Mouse (Mus musculus) MEL (cell line): ENCODE data around the gene Hmox1. TPM values are rescaled to one million over a fixed set of nuclear protein-coding genes. Genes with fewer than 3 reads are reported as not detected.

Experiments
- DNase-seq: peaks from one replicate; pipeline ENCODE4 v3.0.0; 2011; ENCODE audit warnings: low read depth, low spot score
- H3K27ac ChIP-seq: 2 replicates; pipeline ENCODE4 v1.5.1; 2012; ENCODE audit warnings: low read depth, mild to moderate bottlenecking, control low read depth, low read length, moderate library complexity; ENCODE audit not compliant: control insufficient read depth
- H3K27me3 ChIP-seq, 2 experiments: fragments of 150-350 bp in 1 of 2; sonication (generic) in 1 of 2; 2 replicates each; pipeline ENCODE4 v1.6.1; 2012; ENCODE audit warnings: low read length in 2 of 2, mild to moderate bottlenecking in 2 of 2, improper control_type of control experiment in 1 of 2, moderate library complexity in 1 of 2; ENCODE audit not compliant: insufficient read depth in 2 of 2, control insufficient read depth in 1 of 2
- H3K36me3 ChIP-seq, 2 experiments: 2 replicates each; pipeline ENCODE4 v1.6.1; 2012 to 2014; ENCODE audit warnings: low read length in 2 of 2, improper control_type of control experiment in 1 of 2, inconsistent platforms in 1 of 2, mild to moderate bottlenecking in 1 of 2; ENCODE audit not compliant: insufficient read depth in 2 of 2, control insufficient read depth in 1 of 2
- H3K4me1 ChIP-seq, 2 experiments: fragments of 150-350 bp in 1 of 2; sonication (generic) in 1 of 2; 2 replicates each; pipeline ENCODE4 v1.6.1; 2012; ENCODE audit warnings: low read length in 2 of 2, improper control_type of control experiment in 1 of 2, mild to moderate bottlenecking in 1 of 2; ENCODE audit not compliant: insufficient read depth in 2 of 2, control insufficient read depth in 1 of 2
- H3K4me3 ChIP-seq, 2 experiments: fragments of 150-350 bp in 1 of 2; sonication (generic) in 1 of 2; 2 replicates each; pipeline ENCODE4 v1.5.1; 2012; ENCODE audit warnings: low read depth in 2 of 2, low read length in 2 of 2, mild to moderate bottlenecking in 2 of 2, moderate library complexity in 2 of 2, control low read depth in 1 of 2, improper control_type of control experiment in 1 of 2; ENCODE audit not compliant: control insufficient read depth in 1 of 2, insufficient read depth in 1 of 2
- H3K79me2 ChIP-seq: 2 replicates; pipeline ENCODE4 v1.6.1; 2012; ENCODE audit warnings: mild to moderate bottlenecking, low read length, moderate library complexity; ENCODE audit not compliant: control insufficient read depth, poor library complexity, insufficient read depth
- H3K9ac ChIP-seq: 2 replicates; pipeline ENCODE4 v1.6.1; 2012; ENCODE audit warnings: low read depth, mild to moderate bottlenecking, control low read depth, low read length, moderate library complexity; ENCODE audit not compliant: control insufficient read depth, poor library complexity, severe bottlenecking
- H3K9me3 ChIP-seq: fragments of 150-350 bp; sonication (generic); replicated peaks from 2 replicates; pipeline ENCODE4 v1.6.1; 2012; ENCODE audit warnings: mild to moderate bottlenecking, low read length, improper control_type of control experiment, moderate library complexity; ENCODE audit not compliant: insufficient read depth
- BHLHE40 ChIP-seq: IDR thresholded peaks from 2 replicates; pipeline ENCODE4 v1.6.1; 2012; ENCODE audit warnings: low read depth, mild to moderate bottlenecking, inconsistent platforms, low read length, improper control_type of control experiment, borderline replicate concordance
- CHD1 ChIP-seq: IDR thresholded peaks from 2 replicates; pipeline ENCODE4 v1.6.1; 2012; ENCODE audit warnings: low read depth, mild to moderate bottlenecking, inconsistent platforms, low read length, improper control_type of control experiment
- CTCF ChIP-seq, 3 experiments: IDR thresholded peaks in 2 of 3; conservative IDR thresholded peaks in 1 of 3; 2 replicates each; pipeline ENCODE4 v1.5.1; 2011 to 2012; ENCODE audit warnings: low read length in 3 of 3, low read depth in 2 of 3, mild to moderate bottlenecking in 2 of 3, improper control_type of control experiment in 1 of 3, inconsistent platforms in 1 of 3, mixed read lengths in 1 of 3, moderate library complexity in 1 of 3; ENCODE audit not compliant: control insufficient read depth in 1 of 3, insufficient read depth in 1 of 3, poor library complexity in 1 of 3, severe bottlenecking in 1 of 3
- ETS1 ChIP-seq: IDR thresholded peaks from 2 replicates; pipeline ENCODE4 v1.6.1; 2012; ENCODE audit warnings: low read depth, mild to moderate bottlenecking, inconsistent platforms, low read length, improper control_type of control experiment, moderate library complexity
- HCFC1 ChIP-seq: IDR thresholded peaks from 2 replicates; pipeline ENCODE4 v1.6.1; 2012; ENCODE audit warnings: low read depth, mild to moderate bottlenecking, inconsistent platforms, low read length, improper control_type of control experiment, moderate library complexity
- JUND ChIP-seq: IDR thresholded peaks from 2 replicates; pipeline ENCODE4 v1.6.1; 2011; ENCODE audit warnings: low read depth, mild to moderate bottlenecking, improper control_type of control experiment, low read length
- KAT2A ChIP-seq: conservative IDR thresholded peaks from 2 replicates; pipeline ENCODE4 v1.6.1; 2012; ENCODE audit warnings: low read depth, low read length, improper control_type of control experiment, inconsistent platforms
- MAFK ChIP-seq: IDR thresholded peaks from 2 replicates; pipeline ENCODE4 v1.6.1; 2011; ENCODE audit warnings: low read depth, mild to moderate bottlenecking, low read length, improper control_type of control experiment, borderline replicate concordance
- MEF2A ChIP-seq: IDR thresholded peaks from 2 replicates; pipeline ENCODE4 v1.6.1; 2014; ENCODE audit warnings: low read depth, mild to moderate bottlenecking, inconsistent platforms, low read length, improper control_type of control experiment; ENCODE audit not compliant: poor library complexity, insufficient replicate concordance, severe bottlenecking; ENCODE audit errors: extremely low read depth
- MXI1 ChIP-seq: IDR thresholded peaks from 2 replicates; pipeline ENCODE4 v1.6.1; 2011; ENCODE audit warnings: mild to moderate bottlenecking, low read depth, low read length, improper control_type of control experiment
- MYB ChIP-seq: IDR thresholded peaks from 2 replicates; pipeline ENCODE4 v1.6.1; 2011; ENCODE audit warnings: mild to moderate bottlenecking, low read depth, low read length, improper control_type of control experiment
- MYC ChIP-seq: IDR thresholded peaks from 2 replicates; pipeline ENCODE4 v1.6.1; 2011; ENCODE audit warnings: low read depth, mild to moderate bottlenecking, low read length, improper control_type of control experiment, moderate library complexity
- NELFE ChIP-seq: IDR thresholded peaks from 2 replicates; pipeline ENCODE4 v1.6.1; 2011; ENCODE audit warnings: low read depth, low read length, improper control_type of control experiment
- POLR2A ChIP-seq, 2 experiments: IDR thresholded peaks; 2 replicates each; pipeline ENCODE4 v1.6.1; 2011 to 2012; ENCODE audit warnings: low read length in 2 of 2, mild to moderate bottlenecking in 2 of 2, control low read depth in 1 of 2, improper control_type of control experiment in 1 of 2, low read depth in 1 of 2, moderate library complexity in 1 of 2; ENCODE audit not compliant: control insufficient read depth in 1 of 2, insufficient read depth in 1 of 2, poor library complexity in 1 of 2
- POLR2AphosphoS5 ChIP-seq: IDR thresholded peaks from 2 replicates; pipeline ENCODE4 v1.6.1; 2012; ENCODE audit warnings: low read depth, borderline replicate concordance, mild to moderate bottlenecking, inconsistent platforms, low read length, moderate library complexity, mixed read lengths
- RAD21 ChIP-seq: IDR thresholded peaks from 2 replicates; pipeline ENCODE4 v1.6.1; 2011; ENCODE audit warnings: mild to moderate bottlenecking, low read depth, low read length, improper control_type of control experiment
- RCOR1 ChIP-seq: IDR thresholded peaks from 2 replicates; pipeline ENCODE4 v1.6.1; 2012; ENCODE audit warnings: low read depth, mild to moderate bottlenecking, inconsistent platforms, low read length, improper control_type of control experiment
- SIN3A ChIP-seq: IDR thresholded peaks from 2 replicates; pipeline ENCODE4 v1.6.1; 2012; ENCODE audit warnings: low read length, improper control_type of control experiment, inconsistent platforms
- SMC3 ChIP-seq: IDR thresholded peaks from 2 replicates; pipeline ENCODE4 v1.6.1; 2011; ENCODE audit warnings: low read depth, low read length, improper control_type of control experiment
- TAL1 ChIP-seq: IDR thresholded peaks from 2 replicates; pipeline ENCODE4 v1.6.1; 2012; ENCODE audit warnings: mild to moderate bottlenecking, inconsistent platforms, low read length, moderate library complexity, mixed read lengths
- TBP ChIP-seq: IDR thresholded peaks from 2 replicates; pipeline ENCODE4 v1.8.0; 2011; ENCODE audit warnings: low read depth, low read length, improper control_type of control experiment
- UBTF ChIP-seq: IDR thresholded peaks from 2 replicates; pipeline ENCODE4 v1.6.1; 2012; ENCODE audit warnings: low read depth, mild to moderate bottlenecking, inconsistent platforms, low read length, improper control_type of control experiment, moderate library complexity, borderline replicate concordance; ENCODE audit not compliant: insufficient read depth
- USF2 ChIP-seq, 2 experiments: IDR thresholded peaks; 2 replicates each; pipeline ENCODE4 v1.6.1; 2011 to 2012; ENCODE audit warnings: improper control_type of control experiment in 2 of 2, low read length in 2 of 2, borderline replicate concordance in 1 of 2, inconsistent platforms in 1 of 2, low read depth in 1 of 2, mild to moderate bottlenecking in 1 of 2; ENCODE audit not compliant: insufficient read depth in 1 of 2
- ZC3H11A ChIP-seq: IDR thresholded peaks from 2 replicates; pipeline ENCODE4 v1.6.1; 2012; ENCODE audit warnings: low read depth, mild to moderate bottlenecking, inconsistent platforms, low read length, improper control_type of control experiment
- ZNF384 ChIP-seq: IDR thresholded peaks from 2 replicates; pipeline ENCODE4 v1.6.1; 2012; ENCODE audit warnings: low read depth, mild to moderate bottlenecking, inconsistent platforms, low read length, improper control_type of control experiment
- polyA plus RNA-seq, 2 experiments: library from polyadenylated mRNA; stranded (reverse) in 1 of 2; unstranded in 1 of 2; fragments of >175 nt in 1 of 2; fragments of >200 nt in 1 of 2; gene quantifications; 2 replicates each; pipeline versions ENCODE4 v1.2.1 to v1.2.4; 2012; ENCODE audit warnings: low replicate concordance in 2 of 2, low read depth in 1 of 2; ENCODE audit not compliant: insufficient read length in 2 of 2, insufficient read depth in 1 of 2, missing spikeins in 1 of 2
- total RNA-seq: library from RNA; depleted of rRNA; stranded (reverse); fragments of 300-350 nt; gene quantifications from 2 replicates; pipeline ENCODE4 v1.2.3, GENCODE M21; 2012

Gene Hmox1
- total and polyA plus RNA-seq, 3 experiments: 11.1 to 72.4 TPM; not detected in 1

- no peaks in the 10 kb centered on the region for H3K9me3 ChIP-seq
- H3K4me3 ChIP-seq: no peak overlapping the region
- peaks cover 2% of the 10 kb centered on the region; the same call in 1 of the 2 replicates for H3K79me2 ChIP-seq
- TF ChIP-seq MXI1 (no peak), UBTF (no peak), KAT2A (no peak), ZC3H11A (no peak), MAFK (no peak), MYC (no peak), BHLHE40 (no peak), SMC3 (no peak), CHD1 (no peak), RAD21 (no peak), NELFE (no peak), MEF2A (no peak), ZNF384 (no peak), ETS1 (no peak), JUND (no peak), CTCF (IDR thresholded peaks at IDR 0.05 in 2 of 3, conservative IDR thresholded peaks at IDR 0.05 in 1 of 3; ENCODE audit: control insufficient read depth in 1 of 3, insufficient read depth in 1 of 3, low read depth in 2 of 3, low read length in 3 of 3, poor library complexity in 1 of 3, severe bottlenecking in 1 of 3) (no peak), USF2 (IDR thresholded peaks at IDR 0.05; ENCODE audit: borderline replicate concordance in 1 of 2, insufficient read depth in 1 of 2, low read depth in 1 of 2, low read length in 2 of 2) (no peak), HCFC1 (no peak)
- no peaks in the 10 kb centered on the region for H3K4me1 ChIP-seq
- H3K9ac ChIP-seq: no peak overlapping the region
- peaks cover 15 to 48% of the 10 kb centered on the region in 2 experiments for H3K36me3 ChIP-seq
- H3K27me3 ChIP-seq: no peaks in the 10 kb centered on the region
- H3K27ac ChIP-seq: no peak overlapping the region
- DNase-seq: peak; percentile 77
Observed at GRCm38 (mm10) chr8:75119747-75120146, 26.3 kb downstream of the Hmox1 start.

- no peak for DNase-seq
- Histone ChIP-seq H3K9ac (no peak overlapping the region), H3K36me3 (peaks cover 0 to 49% of the 10 kb centered on the region in 2 experiments; a peak in 2 of 4 replicates), H3K4me1 (no peaks in the 10 kb centered on the region; a peak in 1 of 4 replicates), H3K27ac (no peak overlapping the region), H3K4me3 (no peak overlapping the region), H3K27me3 (no peaks in the 10 kb centered on the region), H3K79me2 (no peaks in the 10 kb centered on the region), H3K9me3 (no peaks in the 10 kb centered on the region)
- TF ChIP-seq MEF2A (no peak), RAD21 (no peak), HCFC1 (no peak), TBP (no peak), POLR2AphosphoS5 (no peak), POLR2A (IDR thresholded peaks at IDR 0.05; ENCODE audit: control insufficient read depth in 1 of 2, insufficient read depth in 1 of 2, low read depth in 1 of 2, low read length in 2 of 2, poor library complexity in 1 of 2) (no peak), CHD1 (no peak), MYC (no peak), USF2 (IDR thresholded peaks at IDR 0.05; ENCODE audit: borderline replicate concordance in 1 of 2, insufficient read depth in 1 of 2, low read depth in 1 of 2, low read length in 2 of 2) (no peak), ETS1 (no peak), SIN3A (no peak), MXI1 (no peak), TAL1 (no peak), RCOR1 (no peak), MYB (no peak), NELFE (no peak)
Observed at GRCm38 (mm10) chr8:75127406-75127805, 34.0 kb downstream of the Hmox1 start.
